In the genomic region with DNA sequence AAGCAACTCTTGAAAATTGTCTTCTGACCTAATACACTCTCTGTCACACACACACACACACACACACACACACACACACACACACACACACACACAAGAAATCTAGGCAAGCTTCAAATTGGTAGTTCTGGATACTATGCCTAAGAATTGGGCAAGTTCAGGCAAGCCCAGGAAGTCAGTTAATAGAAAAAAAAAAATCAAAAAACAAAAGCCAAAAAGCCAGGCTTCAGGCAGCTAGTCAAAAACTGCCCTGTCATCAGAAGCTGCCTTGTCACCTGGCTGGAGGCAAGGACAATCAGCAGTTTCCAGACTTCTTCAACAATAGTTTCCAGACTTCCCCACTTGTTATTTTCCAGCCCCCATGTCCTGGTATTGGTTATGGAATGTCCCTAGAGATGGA, we compare ENCODE assay signal across 40 mouse cellular contexts. TPM values are rescaled to one million over a fixed set of nuclear protein-coding genes. Genes with fewer than 3 reads are reported as not detected.
A peak's percentile ranks its signal among the peaks of the same experiment; 100 is the strongest.
DNase-seq lines count a peak whose midpoint lies in the region; ATAC-seq and TF ChIP-seq lines count a peak whose summit lies in the region.
"Had no signal": no experiment of that assay in that cellular context is flagged by ENCODE, and none has a peak within 500 bp of the region (broad histone marks: within the 10 kb centered on the region; RNA-seq: fewer than 3 reads in every experiment).

No protein-coding gene starts in this region.

- no peak overlapping the region for H3K4me2 ChIP-seq in midbrain, embryonic 14.5 days (ENCODE audit: low read length)
- H3K4me2 ChIP-seq: heart, embryonic 11.5 days; hindbrain, embryonic 13.5 days; limb, embryonic 13.5 days; liver, embryonic 13.5 days; midbrain, embryonic 15.5 days; neural tube, embryonic 15.5 days had no signal

- H3K27ac ChIP-seq in bone marrow macrophage, adult 2 months (ENCODE audit: insufficient read depth, low read depth, low read length), result peak overlapping the region; percentile 11
- H3K27ac ChIP-seq in midbrain, embryonic 14.5 days (replicated peaks; ENCODE audit: low read depth, low read length), result no peak overlapping the region
- H3K27ac ChIP-seq: gastrocnemius, adult 2 months; hindbrain, embryonic 13.5 days; kidney, postnatal 0 days; left cerebral cortex, adult 2 months; limb, embryonic 13.5 days; liver, embryonic 13.5 days; midbrain, embryonic 15.5 days; neural tube, embryonic 15.5 days; stomach, postnatal 0 days had no signal

- H3K27me3 ChIP-seq in G1E (ENCODE audit: insufficient read depth, low read length), result peaks cover 2% of the 10 kb centered on the region; the same call in 1 of the 2 replicates
- no peaks in the 10 kb centered on the region for H3K27me3 ChIP-seq in midbrain, embryonic 14.5 days (ENCODE audit: control insufficient read depth, insufficient read depth, low read length)
- H3K27me3 ChIP-seq: hindbrain, embryonic 13.5 days; limb, embryonic 13.5 days; liver, embryonic 13.5 days; midbrain, embryonic 15.5 days; neural tube, embryonic 15.5 days; Patski had no signal

- peaks cover 7% of the 10 kb centered on the region for H3K4me1 ChIP-seq in G1E (ENCODE audit: insufficient read depth, low read depth, low read length)
- H3K4me1 ChIP-seq in bone marrow macrophage, adult 2 months (ENCODE audit: control insufficient read depth, insufficient read depth, low read length), result peaks cover 8% of the 10 kb centered on the region
- H3K4me1 ChIP-seq in midbrain, embryonic 14.5 days (ENCODE audit: control insufficient read depth, insufficient read depth, low read length), result no peaks in the 10 kb centered on the region
- H3K4me1 ChIP-seq: hindbrain, embryonic 13.5 days; limb, embryonic 13.5 days; liver, embryonic 13.5 days; midbrain, embryonic 15.5 days; neural tube, embryonic 15.5 days had no signal

- no peak for TF ChIP-seq CTCF in G1E (IDR thresholded peaks at IDR 0.05; ENCODE audit: low read depth, low read length)
- TF ChIP-seq CTCF in bone marrow macrophage, adult 2 months (IDR thresholded peaks at IDR 0.05; ENCODE audit: low read depth, low read length), result no peak

- no peaks in the 10 kb centered on the region for H3K9me3 ChIP-seq in G1E (replicated peaks)
- H3K9me3 ChIP-seq in midbrain, embryonic 14.5 days (ENCODE audit: control insufficient read depth, low read length), result no peaks in the 10 kb centered on the region
- H3K9me3 ChIP-seq: hindbrain, embryonic 13.5 days; limb, embryonic 13.5 days; liver, embryonic 13.5 days; midbrain, embryonic 15.5 days; neural tube, embryonic 15.5 days had no signal

- no peak overlapping the region for H3K9ac ChIP-seq in midbrain, embryonic 14.5 days (replicated peaks; ENCODE audit: low read length)
- H3K9ac ChIP-seq: hindbrain, embryonic 13.5 days; limb, embryonic 13.5 days; liver, embryonic 13.5 days; midbrain, embryonic 15.5 days; neural tube, embryonic 15.5 days had no signal

- DNase-seq in 416B (ENCODE audit: low read depth) (peak; percentile 72), G1E (ENCODE audit: low spot score) (no peak)
- DNase-seq in forelimb bud, embryonic 11.5 days (ENCODE audit: low read depth, low spot score), result peak; percentile 2
- DNase-seq in adrenal gland, postnatal 14 days, result no peak
- no peak for DNase-seq in left cerebral cortex, postnatal 14 days (ENCODE audit: low spot score in 2 of 2)
- DNase-seq in midbrain, embryonic 14.5 days, result no peak
- DNase-seq: adrenal gland, adult 2 months; cerebellum, adult 11-12 months; cerebellum, adult 9-11 months; embryo, embryonic 11 days; gastrocnemius, adult 2 months; gastrocnemius, postnatal 36 days; heart, adult 18-20 months; heart, postnatal 4 days; kidney, adult 8-10 months; kidney, postnatal 4 days; liver, embryonic 13.5 days; lung, adult 18-20 months; lung, postnatal 4 days; retina, postnatal 1 day; spleen, adult 18-20 months; thymus, adult 18-20 months; thymus, postnatal 25 days had no signal

- H3K36me3 ChIP-seq in G1E (replicated peaks), result no peaks in the 10 kb centered on the region
- no peaks in the 10 kb centered on the region for H3K36me3 ChIP-seq in midbrain, embryonic 14.5 days (ENCODE audit: control insufficient read depth, insufficient read depth, low read length)
- H3K36me3 ChIP-seq: hindbrain, embryonic 13.5 days; limb, embryonic 13.5 days; liver, embryonic 13.5 days; midbrain, embryonic 15.5 days; neural tube, embryonic 15.5 days had no signal

- no peak overlapping the region for H3K4me3 ChIP-seq in G1E (ENCODE audit: low read depth, low read length)
- no peak overlapping the region for H3K4me3 ChIP-seq in bone marrow macrophage, adult 2 months (ENCODE audit: insufficient read depth, low read length)
- no peak overlapping the region for H3K4me3 ChIP-seq in midbrain, embryonic 14.5 days (replicated peaks; ENCODE audit: low read depth, low read length)
- H3K4me3 ChIP-seq: gastrocnemius, adult 2 months; hindbrain, embryonic 13.5 days; left cerebral cortex, adult 2 months; limb, embryonic 13.5 days; liver, embryonic 13.5 days; midbrain, embryonic 15.5 days; neural tube, embryonic 15.5 days had no signal

- ATAC-seq in G1E (ENCODE audit: extremely low read depth, insufficient number of reproducible peaks, low FRiP score, poor library complexity, severe bottlenecking), result peak; percentile 54
- no peak for ATAC-seq in midbrain, embryonic 14.5 days (ENCODE audit: low FRiP score, low TSS enrichment)
- ATAC-seq: forebrain, embryonic 14.5 days; intestine, embryonic 16.5 days; lung, postnatal 0 days; midbrain, embryonic 15.5 days; Patski had no signal

- no peak for TF ChIP-seq POLR2A in bone marrow macrophage, adult 2 months (IDR thresholded peaks at IDR 0.05; ENCODE audit: borderline replicate concordance, low read depth, low read length)

- intact Hi-C loops in left cerebral cortex, postnatal 14 days (cut with DNase I), result no loop called here

RNA-seq across cellular contexts. Expression of gene Rrn3, which starts 14.1 kb away (rescaled TPM):
- 67.6 and 67.8 TPM in 2 replicates for total RNA-seq in G1E (2014; fragmentation: Nextera tagmentation)
- 65.8 and 72.3 TPM in 2 replicates for total RNA-seq in G1E (2017)
- 18.3 and 21.2 TPM in 2 replicates for polyA plus RNA-seq in G1E (2012)
- polyA plus RNA-seq in bone marrow macrophage, adult 2 months (2012; ENCODE audit: insufficient read depth, insufficient read length, missing spikeins), result 14.4 and 16.7 TPM in 2 replicates
- total RNA-seq in adrenal gland, postnatal 14 days (2021), result 40.4 and 43.9 TPM in 2 replicates
- total RNA-seq in left cerebral cortex, postnatal 14 days (2021), result 10 to 100 TPM; 41.7 to 44.2 TPM
- polyA plus RNA-seq in midbrain, embryonic 14.5 days (2014; fragmentation: Nextera tagmentation; extraction: Ambion mirVana), result 78.4 and 102 TPM in 2 replicates

RNA-seq across cellular contexts. Expression of gene Pla2g10, which starts 35.6 kb away (rescaled TPM):
- not detected in 2 replicates for total RNA-seq in G1E (2014; fragmentation: Nextera tagmentation)
- not detected in 2 replicates for total RNA-seq in G1E (2017)
- polyA plus RNA-seq in G1E (2012), result not detected in 2 replicates
- not detected in 2 replicates for polyA plus RNA-seq in bone marrow macrophage, adult 2 months (2012; ENCODE audit: insufficient read depth, insufficient read length, missing spikeins)
- total RNA-seq in adrenal gland, postnatal 14 days (2021), result not detected in 2 replicates
- not detected for total RNA-seq in left cerebral cortex, postnatal 14 days (2021)
- 0.31 TPM in 1 of 2 replicates, not detected in the other for polyA plus RNA-seq in midbrain, embryonic 14.5 days (2014; fragmentation: Nextera tagmentation; extraction: Ambion mirVana)
- total RNA-seq: adrenal gland, adult 2 months; gastrocnemius, adult 2 months; gastrocnemius, postnatal 36 days; heart, adult 18-20 months; heart, postnatal 4 days; layer of hippocampus, postnatal 14 days; left cerebral cortex, adult 2 months; left cerebral cortex, postnatal 36 days; megakaryocyte-erythroid progenitor cell, adult 5-6 weeks had no signal
- polyA plus RNA-seq: adrenal gland, adult 2 months; forebrain, embryonic 14.5 days; frontal cortex, adult 2 months; heart, embryonic 11.5 days; kidney, postnatal 0 days; liver, embryonic 13.5 days; Patski had no signal

RNA-seq across cellular contexts. Expression of gene Ntan1, which starts 52.3 kb away (rescaled TPM):
- 39.7 and 54.2 TPM in 2 replicates for total RNA-seq in G1E (2014; fragmentation: Nextera tagmentation)
- 36.5 and 42.0 TPM in 2 replicates for total RNA-seq in G1E (2017)
- polyA plus RNA-seq in G1E (2012), result 9.0 and 9.2 TPM in 2 replicates
- polyA plus RNA-seq in bone marrow macrophage, adult 2 months (2012; ENCODE audit: insufficient read depth, insufficient read length, missing spikeins), result 81.3 and 90.9 TPM in 2 replicates
- total RNA-seq in adrenal gland, postnatal 14 days (2021), result 65.9 and 72.1 TPM in 2 replicates
- total RNA-seq in left cerebral cortex, postnatal 14 days (2021), result 10 to 100 TPM; 89.2 to 94.7 TPM
- 205 and 213 TPM in 2 replicates for polyA plus RNA-seq in midbrain, embryonic 14.5 days (2014; fragmentation: Nextera tagmentation; extraction: Ambion mirVana)

Comparison
In these comparisons a context has a peak if more than half of its experiments do, and no peak if none do; other contexts are left out.
1. DNase-seq: peak in 416B (single experiment) and forelimb bud, embryonic 11.5 days (single experiment); none in G1E (single experiment), adrenal gland, postnatal 14 days (single experiment), left cerebral cortex, postnatal 14 days (0 of 2) and midbrain, embryonic 14.5 days (single experiment).